Mouse (Mus musculus) neural tube, embryonic 12.5 days (tissue): ENCODE measurements around the gene Srms. TPM values are rescaled to one million over a fixed set of nuclear protein-coding genes. Genes with fewer than 3 reads are reported as not detected.
"Not testable (repeated sequence)": the region's sequence is repeated elsewhere in the genome, so short reads cannot be mapped to it uniquely, and the experiment has no call there.

Source experiments
- ATAC-seq: fragments of 200-750 bp; cut with Nextera tagmentation; 2 replicates; pipeline ENCODE4 v1.8.0; 2017; ENCODE audit warnings: low read depth, mild to moderate bottlenecking, moderate TSS enrichment, moderate library complexity; ENCODE audit not compliant: low FRiP score
- H3K27ac ChIP-seq: fragments of 300-500 bp; sonication (generic); 2 replicates; pipeline ENCODE4 v1.5.1; 2016
- H3K27me3 ChIP-seq: fragments of 300-500 bp; sonication (generic); replicated peaks from 2 replicates; pipeline ENCODE4 v1.6.1; 2016; ENCODE audit warnings: mild to moderate bottlenecking
- H3K36me3 ChIP-seq: fragments of 300-500 bp; sonication (generic); 2 replicates; pipeline ENCODE4 v1.6.1; 2016; ENCODE audit warnings: mild to moderate bottlenecking
- H3K4me1 ChIP-seq: fragments of 300-500 bp; sonication (generic); 2 replicates; pipeline ENCODE4 v1.6.1; 2016
- H3K4me2 ChIP-seq: fragments of 300-500 bp; sonication (generic); replicated peaks from 2 replicates; pipeline ENCODE4 v1.6.1; 2016; ENCODE audit warnings: mild to moderate bottlenecking
- H3K4me3 ChIP-seq: fragments of 300-500 bp; sonication (generic); 2 replicates; pipeline ENCODE4 v1.5.1; 2016
- H3K9ac ChIP-seq: fragments of 300-500 bp; sonication (generic); 2 replicates; pipeline ENCODE4 v1.6.1; 2016; ENCODE audit warnings: mild to moderate bottlenecking
- H3K9me3 ChIP-seq: fragments of 300-500 bp; sonication (generic); 2 replicates; pipeline ENCODE4 v1.6.1; 2016; ENCODE audit warnings: mild to moderate bottlenecking
- WGBS: fragments of 180-500 bp; shearing (Covaris S2); methylation state at CpG from one replicate; pipeline ENCODE4 v1.1.7; 2016; 5-methylcytosine and 5-hydroxymethylcytosine counted together
- polyA plus RNA-seq: library from polyadenylated mRNA; unstranded; fragments of >200 nt; fragmentation: Nextera tagmentation; extraction: Ambion mirVana; gene quantifications from 2 replicates; pipeline ENCODE4 v1.2.1, GENCODE M21; 2016

Srms gene
- polyA plus RNA-seq, 1 experiment from 2014 or later = 0.11 TPM

DNA sequence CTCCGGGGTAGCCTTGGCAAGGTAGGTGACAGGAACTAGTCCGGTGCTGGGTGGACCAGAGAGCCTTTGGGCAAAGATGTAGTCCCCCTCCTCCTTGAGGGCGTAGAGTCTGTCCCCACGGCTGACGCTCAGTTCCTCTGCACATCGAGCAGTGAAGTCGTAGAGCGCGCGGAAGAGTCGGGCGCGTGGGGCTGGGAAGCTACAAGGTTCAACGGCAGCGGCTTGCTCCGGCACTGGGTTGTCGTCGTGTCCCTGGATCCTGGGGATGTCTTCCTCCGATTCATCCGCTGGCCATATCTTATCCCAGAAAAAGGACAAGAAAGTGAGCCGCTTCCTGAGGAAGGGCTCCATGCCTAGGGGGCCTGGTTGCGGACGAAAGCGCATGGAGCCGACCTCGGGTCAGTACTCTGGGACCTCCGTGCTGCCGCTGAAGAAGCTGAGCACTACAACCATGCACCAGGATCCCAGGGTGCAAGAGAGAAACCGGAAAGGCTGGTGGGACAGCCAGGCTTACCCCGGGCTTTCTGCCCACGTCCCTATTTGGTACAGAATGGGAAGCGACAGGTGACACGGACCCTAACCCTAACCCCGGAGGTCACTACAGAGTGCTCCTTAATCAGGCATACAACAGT, 480 bp downstream of the Srms start:
- H3K4me2 ChIP-seq = peak overlapping the region; percentile 59
- 0 out of 2 replicates have a peak overlapping the region, but pooled peaks have one; percentile 26 for H3K9ac ChIP-seq
- ATAC-seq = no peak
- no peaks in the 10 kb centered on the region for H3K9me3 ChIP-seq
- peaks cover 8% of the 10 kb centered on the region for H3K4me1 ChIP-seq
- WGBS = 4% methylated on average over 34 of the region's 34 CpGs
- H3K36me3 ChIP-seq = no peaks in the 10 kb centered on the region
- peak overlapping the region; percentile 26 for H3K4me3 ChIP-seq
- H3K27me3 ChIP-seq = peaks cover 40% of the 10 kb centered on the region
- no peak overlapping the region for H3K27ac ChIP-seq

DNA sequence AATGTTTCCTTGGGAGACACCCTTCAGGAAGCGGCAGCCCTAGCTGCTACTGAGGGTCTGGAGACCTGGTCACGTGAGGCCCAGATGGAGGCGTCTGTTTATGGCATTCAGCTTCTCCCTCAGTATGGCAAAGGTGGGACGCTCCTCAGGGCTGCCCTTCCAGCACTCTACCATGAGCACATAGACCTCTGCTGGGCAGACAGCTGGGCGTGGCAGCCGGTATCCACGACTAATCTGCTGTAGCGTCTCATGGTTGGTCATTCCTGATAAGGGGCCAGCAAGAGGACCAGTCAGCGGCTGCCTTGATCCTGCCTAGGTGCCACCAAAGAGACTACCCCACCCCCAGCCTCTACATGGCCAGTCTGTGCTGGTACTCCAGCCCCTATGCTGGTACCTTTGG, 6.9 kb downstream of the Srms start:
- Histone ChIP-seq H3K27ac (no peak overlapping the region), H3K4me3 (no peak overlapping the region), H3K4me2 (no peak overlapping the region), H3K9me3 (no peaks in the 10 kb centered on the region), H3K4me1 (no peaks in the 10 kb centered on the region), H3K36me3 (no peaks in the 10 kb centered on the region), H3K27me3 (peaks cover 5% of the 10 kb centered on the region), H3K9ac (no peak overlapping the region)
- WGBS = 81% methylated on average over 9 of the region's 9 CpGs
- no peak for ATAC-seq

DNA sequence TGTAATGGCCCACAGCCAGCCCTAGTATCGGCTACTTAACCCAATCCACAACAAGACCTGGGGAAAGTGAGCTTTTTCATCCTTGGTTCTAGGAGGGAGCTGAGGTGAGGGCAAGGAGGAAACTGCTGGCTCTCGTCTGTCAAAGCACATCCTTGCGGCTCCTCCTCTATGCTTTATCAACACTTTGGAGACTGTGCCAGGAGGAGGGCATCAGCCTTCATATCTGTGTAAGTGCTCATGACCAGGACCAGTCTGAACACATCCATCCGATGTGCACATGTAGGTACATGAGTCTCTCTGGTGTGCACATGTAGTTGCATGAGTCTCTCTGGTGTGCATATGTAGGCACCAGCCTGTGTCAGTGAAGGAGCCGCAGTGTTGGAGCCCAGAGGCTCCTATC, 7.3 kb downstream of the Srms start:
- ATAC-seq = no peak
- H3K9me3 ChIP-seq = no peaks in the 10 kb centered on the region
- H3K9ac ChIP-seq = no peak overlapping the region
- no peak overlapping the region for H3K27ac ChIP-seq
- no peak overlapping the region for H3K4me3 ChIP-seq
- no peaks in the 10 kb centered on the region for H3K36me3 ChIP-seq
- no peak overlapping the region for H3K4me2 ChIP-seq
- 87% methylated on average over 5 of the region's 5 CpGs for WGBS
- H3K27me3 ChIP-seq = peaks cover 3% of the 10 kb centered on the region; the same call in 1 of the 2 replicates
- H3K4me1 ChIP-seq = no peaks in the 10 kb centered on the region

DNA sequence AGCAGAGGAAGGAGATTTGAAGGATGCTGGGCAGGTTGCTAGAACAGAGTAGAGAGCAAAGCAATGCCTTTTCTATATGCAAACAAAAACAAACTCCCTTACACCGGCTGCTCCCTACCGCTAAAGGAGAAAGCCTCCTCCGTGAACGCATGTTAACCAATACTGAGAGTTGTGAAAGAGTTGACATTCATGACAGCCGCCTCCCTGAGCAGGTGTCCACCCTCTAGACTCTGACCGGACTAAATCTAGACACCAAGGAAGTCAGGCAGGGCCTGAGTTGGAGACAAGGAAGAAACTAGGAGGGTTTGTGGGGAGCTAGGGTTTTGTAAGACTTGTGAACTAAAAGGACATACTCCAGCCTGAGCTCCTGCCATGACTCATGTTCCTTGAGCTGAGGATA, 10.1 kb downstream of the Srms start:
- H3K9me3 ChIP-seq = no peaks in the 10 kb centered on the region
- no peaks in the 10 kb centered on the region for H3K27me3 ChIP-seq
- H3K36me3 ChIP-seq = no peaks in the 10 kb centered on the region
- H3K9ac ChIP-seq = no peak overlapping the region
- 86% methylated on average over 6 of the region's 6 CpGs for WGBS
- no peak for ATAC-seq
- no peak overlapping the region for H3K27ac ChIP-seq
- no peak overlapping the region for H3K4me3 ChIP-seq
- no peak overlapping the region for H3K4me2 ChIP-seq
- no peaks in the 10 kb centered on the region for H3K4me1 ChIP-seq

DNA sequence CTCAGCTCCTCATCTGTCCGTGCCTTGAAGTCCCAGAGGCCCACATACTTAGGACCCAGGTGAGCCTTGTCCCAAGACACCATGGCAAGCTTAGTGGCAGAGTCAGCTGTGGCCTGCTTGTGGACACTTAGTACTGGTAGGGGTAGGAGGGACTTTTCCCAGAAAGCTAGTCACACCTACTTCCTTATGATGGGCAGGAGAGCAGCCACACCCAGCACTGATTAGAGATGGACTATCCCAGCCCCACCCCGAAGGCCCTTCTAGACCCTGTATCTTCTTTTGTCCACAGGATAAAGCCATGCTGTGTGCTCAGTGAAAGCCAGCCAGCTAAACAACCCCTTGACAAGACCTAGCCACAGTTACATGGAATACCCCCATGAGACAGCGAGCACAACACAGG, 10.6 kb downstream of the Srms start, which contains the start of gene Ptk6:
Gene Ptk6 (minus strand): TSS at position 368 of the 400 bp plus-strand sequence.
- no peaks in the 10 kb centered on the region for H3K4me1 ChIP-seq
- no peaks in the 10 kb centered on the region for H3K36me3 ChIP-seq
- no peak within 1 kb of the TSS for H3K4me2 ChIP-seq
- no peak within 1 kb of the TSS for H3K4me3 ChIP-seq
- ATAC-seq = no peak
- no peak within 1 kb of the TSS for H3K27ac ChIP-seq
- H3K9ac ChIP-seq = no peak within 1 kb of the TSS
- no peaks in the 10 kb centered on the region for H3K27me3 ChIP-seq
- 88% methylated on average over 3 of the region's 3 CpGs for WGBS
- H3K9me3 ChIP-seq = no peaks in the 10 kb centered on the region

DNA sequence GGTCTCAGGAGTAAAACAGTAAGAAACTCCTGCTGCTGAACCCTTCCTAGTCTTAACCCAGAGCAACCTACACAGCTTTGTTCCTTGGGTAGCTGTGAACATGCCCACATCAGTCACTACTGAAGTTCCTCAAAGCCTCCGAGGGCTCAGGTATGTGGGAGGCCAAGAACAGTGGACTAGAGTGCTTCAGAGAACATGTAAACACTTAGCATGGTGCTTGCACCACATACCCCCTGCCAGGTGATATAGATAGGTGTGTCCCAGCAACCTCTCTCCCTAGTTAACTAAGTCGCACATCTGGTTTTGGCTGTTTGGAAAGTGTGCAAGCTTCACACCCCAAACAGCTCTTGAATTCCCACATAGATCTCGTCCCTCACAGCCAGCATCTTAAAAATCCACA, 11.4 kb downstream of the Srms start:
- Histone ChIP-seq H3K9ac (no peak overlapping the region), H3K4me1 (no peaks in the 10 kb centered on the region), H3K4me3 (no peak overlapping the region), H3K4me2 (no peak overlapping the region), H3K27me3 (no peaks in the 10 kb centered on the region), H3K36me3 (no peaks in the 10 kb centered on the region), H3K9me3 (no peaks in the 10 kb centered on the region), H3K27ac (no peak overlapping the region)
- no peak for ATAC-seq
- 77% methylated on average over 3 of the region's 3 CpGs for WGBS

DNA sequence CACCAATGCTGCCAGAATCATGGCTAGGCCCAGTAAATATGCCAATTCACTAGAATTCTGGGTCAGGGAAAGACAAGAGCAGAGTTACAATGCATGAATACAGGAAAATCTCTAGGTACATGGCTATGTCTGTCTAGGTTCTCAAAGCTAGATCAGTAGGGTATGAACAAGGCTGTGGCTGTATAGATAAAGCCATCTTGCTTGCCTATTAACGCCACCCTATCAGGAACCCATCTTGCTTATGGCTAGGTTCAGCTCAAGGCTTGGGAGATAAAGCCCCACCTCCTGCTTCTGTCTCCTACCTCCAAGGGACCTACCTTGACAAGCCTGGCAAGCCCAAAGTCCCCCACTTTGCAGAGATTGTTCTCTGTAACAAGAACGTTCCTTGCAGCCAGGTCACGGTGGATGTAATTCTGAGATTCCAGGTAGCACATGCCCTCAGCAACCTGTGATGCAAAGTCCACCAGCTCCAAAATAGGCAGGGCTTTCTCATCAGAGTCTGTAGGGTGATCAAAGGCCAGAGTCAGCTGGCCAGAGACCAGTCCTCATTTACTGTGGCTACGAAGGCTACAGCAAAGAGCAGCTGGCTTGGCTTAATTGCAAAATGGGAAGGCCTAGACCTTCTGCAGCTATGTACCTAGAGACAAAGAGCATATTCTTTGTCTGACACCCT, 16.2 kb downstream of the Srms start:
- Histone ChIP-seq H3K36me3 (no peaks in the 10 kb centered on the region), H3K27me3 (no peaks in the 10 kb centered on the region), H3K4me2 (no peak overlapping the region), H3K4me1 (no peaks in the 10 kb centered on the region), H3K27ac (no peak overlapping the region), H3K4me3 (no peak overlapping the region), H3K9ac (no peak overlapping the region), H3K9me3 (no peaks in the 10 kb centered on the region)
- WGBS = 88% methylated on average over 4 of the region's 4 CpGs
- ATAC-seq = no peak

DNA sequence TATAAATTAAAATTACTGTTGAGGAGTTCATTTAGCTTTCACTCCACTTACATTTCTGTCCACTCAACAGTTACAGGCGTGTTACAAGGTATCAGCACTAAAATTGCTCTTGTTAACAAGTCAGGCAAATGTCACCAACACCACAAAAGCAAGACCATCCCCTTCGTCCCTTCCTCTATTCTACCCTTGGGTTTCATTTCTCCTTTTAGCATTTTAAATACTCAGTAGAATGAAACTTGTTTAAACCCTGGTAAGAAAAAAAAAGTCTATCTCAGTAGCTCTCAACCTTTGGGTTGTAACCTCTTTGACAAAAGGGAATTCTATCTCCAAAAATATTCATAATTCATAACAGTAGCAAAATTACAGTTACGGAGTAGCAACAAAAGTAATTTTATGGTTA, 19.9 kb downstream of the Srms start:
- Histone ChIP-seq H3K4me2 (no peak overlapping the region), H3K9me3 (no peaks in the 10 kb centered on the region), H3K9ac (no peak overlapping the region), H3K27me3 (no peaks in the 10 kb centered on the region), H3K27ac (no peak overlapping the region), H3K4me3 (no peak overlapping the region), H3K4me1 (peaks cover 7% of the 10 kb centered on the region), H3K36me3 (peaks cover 14% of the 10 kb centered on the region; the same call in 1 of the 2 replicates)
- ATAC-seq = no peak
- WGBS = 77% methylated on average over 3 of the region's 3 CpGs

DNA sequence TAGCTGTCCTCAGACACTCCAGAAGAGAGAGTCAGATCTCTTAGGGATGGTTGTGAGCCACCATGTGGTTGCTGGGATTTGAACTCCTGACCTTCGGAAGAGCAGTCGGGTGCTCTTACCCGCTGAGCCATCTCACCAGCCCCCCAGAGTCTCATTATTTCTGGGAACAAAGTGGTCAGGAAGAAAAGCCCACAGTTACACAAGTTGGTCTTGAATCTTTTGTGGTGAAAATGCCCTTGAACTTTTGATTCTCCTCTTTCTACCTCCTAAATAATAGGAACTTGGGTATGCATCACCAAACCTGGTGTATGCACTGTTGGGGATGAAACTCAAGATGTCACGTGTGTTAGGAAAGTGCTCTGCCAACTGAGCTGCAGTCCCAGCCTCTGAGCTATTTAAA, 21.0 kb downstream of the Srms start:
- WGBS = 61% methylated on average over 4 of the region's 4 CpGs
- no peaks in the 10 kb centered on the region for H3K9me3 ChIP-seq

DNA sequence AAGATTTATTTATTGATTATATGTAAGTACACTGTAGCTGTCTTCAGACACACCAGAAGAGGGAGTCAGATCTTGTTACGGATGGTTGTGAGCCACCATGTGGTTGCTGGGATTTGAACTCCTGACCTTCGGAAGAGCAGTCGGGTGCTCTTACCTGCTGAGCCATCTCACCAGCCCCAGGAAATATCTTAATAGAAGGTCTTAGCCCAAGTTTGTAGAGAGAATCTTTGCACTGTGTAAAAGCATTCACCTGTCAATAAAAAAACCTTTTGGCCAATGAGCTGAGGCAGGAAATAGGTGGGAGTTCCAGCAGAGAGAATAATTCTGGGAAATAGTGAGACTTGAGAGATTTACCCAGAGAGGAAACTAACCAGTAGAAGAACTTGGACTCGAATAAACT, 21.6 kb downstream of the Srms start:
- H3K9me3 ChIP-seq, H3K4me1 ChIP-seq, H3K27ac ChIP-seq, H3K4me3 ChIP-seq, ATAC-seq, H3K9ac ChIP-seq, H3K27me3 ChIP-seq, H3K4me2 ChIP-seq: not testable (repeated sequence)
- peaks cover 14% of the 10 kb centered on the region; the same call in 1 of the 2 replicates for H3K36me3 ChIP-seq
- 84% methylated on average over 4 of the region's 4 CpGs for WGBS

More for the DNA sequence above, 21.0 kb downstream of the Srms start:
- Histone ChIP-seq H3K36me3 (peaks cover 14% of the 10 kb centered on the region; the same call in 1 of the 2 replicates), H3K27ac (no peak overlapping the region), H3K4me1 (peaks cover 7% of the 10 kb centered on the region), H3K9ac (no peak overlapping the region), H3K4me2 (no peak overlapping the region), H3K27me3 (no peaks in the 10 kb centered on the region), H3K4me3 (no peak overlapping the region)
- ATAC-seq = no peak

DNA sequence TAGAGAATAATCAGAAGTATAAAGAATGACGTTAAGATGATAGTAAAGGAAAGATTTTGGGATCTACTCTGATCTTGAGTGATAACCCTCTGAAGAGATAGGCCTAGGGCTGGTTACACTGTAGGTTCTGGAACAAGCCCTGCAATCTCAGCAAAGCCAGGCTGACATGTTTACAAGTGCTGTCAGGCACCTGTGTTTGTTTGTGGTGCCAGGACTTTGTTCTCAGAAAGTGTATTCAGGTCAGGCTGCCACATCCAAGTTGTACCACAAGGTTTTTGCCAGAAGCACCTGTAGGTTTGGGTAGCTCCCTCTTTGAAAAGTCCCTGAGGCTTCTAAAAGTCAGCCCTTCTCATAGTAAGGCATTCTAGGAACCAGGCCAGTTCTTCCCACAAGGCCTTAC, 23.7 kb downstream of the Srms start:
- Histone ChIP-seq H3K4me2 (no peak overlapping the region), H3K27me3 (no peaks in the 10 kb centered on the region), H3K27ac (no peak overlapping the region), H3K9me3 (no peaks in the 10 kb centered on the region), H3K9ac (no peak overlapping the region), H3K36me3 (peaks cover 14% of the 10 kb centered on the region; the same call in 1 of the 2 replicates), H3K4me1 (peaks cover 7% of the 10 kb centered on the region), H3K4me3 (no peak overlapping the region)
- 96% methylated on average over 1 of the region's 1 CpGs for WGBS
- no peak for ATAC-seq

DNA sequence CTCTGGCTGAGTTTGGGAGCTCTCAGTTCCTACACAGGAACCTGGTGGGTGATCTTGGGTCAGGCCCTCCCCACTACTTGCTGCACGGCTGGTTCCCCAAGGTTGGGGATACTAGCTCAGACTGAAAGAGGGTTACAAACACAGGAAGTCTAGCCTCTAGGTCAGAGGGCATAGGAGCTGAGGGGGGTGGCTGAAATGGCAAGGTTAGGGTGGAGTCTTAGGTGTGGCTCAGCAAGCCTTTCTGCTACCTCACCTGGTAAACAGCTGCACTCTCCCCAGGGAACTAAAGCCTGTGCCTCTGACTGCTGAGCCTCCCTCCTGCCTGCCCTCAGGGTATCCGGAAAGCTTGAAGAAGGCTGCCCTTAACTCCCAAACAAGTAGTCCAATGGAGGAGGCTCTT, 24.3 kb downstream of the Srms start:
- Histone ChIP-seq H3K4me1 (peaks cover 7% of the 10 kb centered on the region), H3K9me3 (no peaks in the 10 kb centered on the region), H3K27ac (no peak overlapping the region), H3K9ac (peak overlapping the region; percentile 33; the same call in 1 of the 2 replicates), H3K4me3 (peak overlapping the region; percentile 76; the same call in 1 of the 2 replicates), H3K27me3 (no peaks in the 10 kb centered on the region), H3K36me3 (peaks cover 14% of the 10 kb centered on the region; the same call in 1 of the 2 replicates), H3K4me2 (peak overlapping the region; percentile 70)
- 72% methylated on average over 2 of the region's 2 CpGs for WGBS
- ATAC-seq = no peak
